Mouse (Mus musculus) liver, adult 2 months (tissue): ENCODE results near the gene 4833439L19Rik. TPM values are rescaled to one million over a fixed set of nuclear protein-coding genes. Genes with fewer than 3 reads are reported as not detected.

ENCODE experiments used
- DNase-seq: peaks from one replicate; pipeline ENCODE4 v3.0.0-alpha.2; 2011; ENCODE audit warnings: low read depth, low spot score; ENCODE audit errors: extremely low read depth
- H3K27ac ChIP-seq: fragments of 200-500 bp; replicated peaks from 2 replicates; pipeline ENCODE4 v1.5.1; 2012; ENCODE audit warnings: low read depth, mild to moderate bottlenecking, control low read depth, inconsistent platforms, low read length; ENCODE audit not compliant: insufficient read depth
- H3K27me3 ChIP-seq: fragments of 200-500 bp; 2 replicates; pipeline ENCODE4 v1.6.1; 2012; ENCODE audit warnings: mild to moderate bottlenecking, moderate library complexity, low read length, inconsistent platforms; ENCODE audit not compliant: control insufficient read depth, insufficient read depth
- H3K36me3 ChIP-seq: fragments of 200-500 bp; 2 replicates; pipeline ENCODE4 v1.6.1; 2012; ENCODE audit warnings: low read length, inconsistent platforms; ENCODE audit not compliant: control insufficient read depth, insufficient read depth
- H3K4me1 ChIP-seq: fragments of 200-500 bp; 2 replicates; pipeline ENCODE4 v1.6.1; 2011; ENCODE audit warnings: low read length; ENCODE audit not compliant: control insufficient read depth, insufficient read depth
- H3K4me3 ChIP-seq: fragments of 200-500 bp; 2 replicates; pipeline ENCODE4 v1.5.1; 2011; ENCODE audit warnings: low read depth, mild to moderate bottlenecking, control low read depth, low read length, moderate library complexity; ENCODE audit not compliant: insufficient read depth
- H3K79me2 ChIP-seq: fragments of 200-500 bp; 2 replicates; pipeline ENCODE4 v1.6.1; 2012; ENCODE audit warnings: inconsistent platforms, mild to moderate bottlenecking, low read length, moderate library complexity; ENCODE audit not compliant: control insufficient read depth, insufficient read depth
- H3K9ac ChIP-seq: fragments of 200-500 bp; 2 replicates; pipeline ENCODE4 v1.6.1; 2012; ENCODE audit warnings: low read depth, mild to moderate bottlenecking, control low read depth, inconsistent platforms, low read length
- CTCF ChIP-seq: fragments of 200-500 bp; IDR thresholded peaks from 2 replicates; pipeline ENCODE4 v1.5.1; 2011; ENCODE audit warnings: low read depth, low read length, control low read depth
- POLR2A ChIP-seq: fragments of 200-500 bp; IDR thresholded peaks from 2 replicates; pipeline ENCODE4 v1.6.1; 2011; ENCODE audit warnings: low read length, control low read depth; ENCODE audit not compliant: insufficient read depth; ENCODE audit errors: extremely low read depth
- WGBS: fragments of 180-500 bp; shearing (Covaris S2); methylation state at CpG from one replicate; pipeline ENCODE4 v1.1.7; 2018; 5-methylcytosine and 5-hydroxymethylcytosine counted together
- polyA plus RNA-seq: library from polyadenylated mRNA; depleted of rRNA; stranded (reverse); fragments of >200 nt; gene quantifications from 2 replicates; pipeline ENCODE4 v1.2.3, GENCODE M21; 2012
- total RNA-seq: library from RNA; depleted of rRNA; stranded (reverse); fragments of >200 nt; gene quantifications from 2 replicates; pipeline ENCODE4 v1.2.3, GENCODE M21; 2014

Gene 4833439L19Rik
- total and polyA plus RNA-seq, 2 experiments, result 24.1 to 52.5 TPM

GRCm38 (mm10) chr13:54608002-54608401 is 42.8 kb upstream of the 4833439L19Rik start:
- no peak overlapping the region for H3K27ac ChIP-seq
- no peak overlapping the region for H3K9ac ChIP-seq
- 92% methylated on average over 3 of the region's 3 CpGs for WGBS
- peaks cover 12% of the 10 kb centered on the region; the same call in 1 of the 2 replicates for H3K79me2 ChIP-seq
- no peak for TF ChIP-seq CTCF
- TF ChIP-seq POLR2A, result no peak
- H3K36me3 ChIP-seq, result peaks cover 6% of the 10 kb centered on the region; the same call in 1 of the 2 replicates
- no peak overlapping the region for H3K4me3 ChIP-seq
- DNase-seq, result no peak
- H3K4me1 ChIP-seq, result peaks cover 5% of the 10 kb centered on the region
- no peaks in the 10 kb centered on the region for H3K27me3 ChIP-seq

GRCm38 (mm10) chr13:54607204-54607603 is 42.0 kb upstream of the 4833439L19Rik start:
- Histone ChIP-seq H3K36me3 (peaks cover 6% of the 10 kb centered on the region; the same call in 1 of the 2 replicates), H3K4me3 (no peak overlapping the region), H3K9ac (no peak overlapping the region), H3K27me3 (no peaks in the 10 kb centered on the region), H3K27ac (no peak overlapping the region), H3K79me2 (peaks cover 12% of the 10 kb centered on the region; the same call in 1 of the 2 replicates), H3K4me1 (peaks cover 5% of the 10 kb centered on the region)
- 87% methylated on average over 5 of the region's 5 CpGs for WGBS
- DNase-seq, result no peak
- no peak for TF ChIP-seq POLR2A
- no peak for TF ChIP-seq CTCF

GRCm38 (mm10) chr13:54605426-54605825 is 40.2 kb upstream of the 4833439L19Rik start:
- Histone ChIP-seq H3K27ac (no peak overlapping the region), H3K27me3 (no peaks in the 10 kb centered on the region), H3K79me2 (peaks cover 12% of the 10 kb centered on the region; the same call in 1 of the 2 replicates), H3K36me3 (peaks cover 6% of the 10 kb centered on the region; the same call in 1 of the 2 replicates), H3K4me1 (peaks cover 5% of the 10 kb centered on the region), H3K9ac (no peak overlapping the region), H3K4me3 (no peak overlapping the region)
- DNase-seq, result no peak
- no peak for TF ChIP-seq POLR2A
- TF ChIP-seq CTCF, result no peak
- 61% methylated on average over 5 of the region's 5 CpGs for WGBS

GRCm38 (mm10) chr13:54604221-54604620 is 39.0 kb upstream of the 4833439L19Rik start:
- DNase-seq, result no peak
- Histone ChIP-seq H3K27ac (no peak overlapping the region), H3K4me1 (no peaks in the 10 kb centered on the region; the same call in 1 of the 2 replicates), H3K79me2 (peaks cover 12% of the 10 kb centered on the region; the same call in 1 of the 2 replicates), H3K27me3 (no peaks in the 10 kb centered on the region), H3K4me3 (no peak overlapping the region), H3K9ac (no peak overlapping the region), H3K36me3 (peaks cover 6% of the 10 kb centered on the region; the same call in 1 of the 2 replicates)
- WGBS, result 86% methylated on average over 4 of the region's 4 CpGs
- TF ChIP-seq CTCF (no peak), POLR2A (no peak)

- no peaks in the 10 kb centered on the region for H3K4me1 ChIP-seq
- no peak for DNase-seq
- no peaks in the 10 kb centered on the region for H3K27me3 ChIP-seq
- H3K9ac ChIP-seq, result no peak overlapping the region
- no peak for TF ChIP-seq POLR2A
- TF ChIP-seq CTCF, result no peak
- peaks cover 6% of the 10 kb centered on the region; the same call in 1 of the 2 replicates for H3K36me3 ChIP-seq
- H3K79me2 ChIP-seq, result peaks cover 10% of the 10 kb centered on the region; the same call in 1 of the 2 replicates
- H3K4me3 ChIP-seq, result no peak overlapping the region
- no peak overlapping the region for H3K27ac ChIP-seq
These were observed 38.3 kb upstream of the 4833439L19Rik start for GRCm38 (mm10) chr13:54603501-54603900.

DNA sequence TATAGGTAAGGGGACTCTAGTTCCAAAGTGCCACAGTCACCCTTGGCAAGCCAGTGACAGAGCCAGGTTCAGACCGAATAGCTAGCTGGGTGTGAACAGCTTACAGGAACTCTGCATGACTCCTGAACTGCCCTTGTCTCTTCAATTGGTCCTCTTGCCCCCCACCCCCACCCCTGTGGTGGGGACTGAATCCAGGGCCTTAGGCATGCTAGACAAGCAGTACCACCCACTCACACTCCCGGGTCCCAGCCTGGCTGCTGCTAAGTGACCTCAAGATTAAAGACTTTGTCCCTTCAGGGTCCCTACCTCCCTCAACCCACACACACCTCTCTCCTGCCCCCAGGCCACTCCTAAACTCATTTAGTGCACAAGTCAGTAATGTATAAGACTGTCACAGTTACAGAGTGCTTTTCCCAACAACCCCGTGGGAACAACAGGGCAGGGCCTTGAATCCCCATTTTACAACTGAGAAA is 37.4 kb upstream of the 4833439L19Rik start:
- DNase-seq, result no peak
- H3K4me1 ChIP-seq, result no peaks in the 10 kb centered on the region
- TF ChIP-seq POLR2A (no peak), CTCF (no peak)
- H3K27me3 ChIP-seq, result no peaks in the 10 kb centered on the region
- 69% methylated on average over 3 of the region's 3 CpGs for WGBS
- peaks cover 9% of the 10 kb centered on the region; the same call in 1 of the 2 replicates for H3K79me2 ChIP-seq
- H3K9ac ChIP-seq, result no peak overlapping the region
- H3K4me3 ChIP-seq, result no peak overlapping the region
- no peak overlapping the region for H3K27ac ChIP-seq
- peaks cover 6% of the 10 kb centered on the region; the same call in 1 of the 2 replicates for H3K36me3 ChIP-seq
